Mouse (Mus musculus) monocyte, adult 2 months (primary cell): ENCODE results near the gene Akr1c19.
"Not testable (repeated sequence)": the region's sequence is repeated elsewhere in the genome, so short reads cannot be mapped to it uniquely, and the experiment has no call there.

Source experiments
- DNase-seq, 2 experiments: peaks; one replicate each; pipeline ENCODE4 v3.0.0; 2022; ENCODE audit warnings: low spot score in 2 of 2, low read depth in 1 of 2

Akr1c19 gene

GRCm38 (mm10) chr13:4228441-4228840 is at the start of gene Akr1c19:
Akr1c19 (plus strand) TSS chr13:4228700.
- DNase-seq, result no peak

DNA sequence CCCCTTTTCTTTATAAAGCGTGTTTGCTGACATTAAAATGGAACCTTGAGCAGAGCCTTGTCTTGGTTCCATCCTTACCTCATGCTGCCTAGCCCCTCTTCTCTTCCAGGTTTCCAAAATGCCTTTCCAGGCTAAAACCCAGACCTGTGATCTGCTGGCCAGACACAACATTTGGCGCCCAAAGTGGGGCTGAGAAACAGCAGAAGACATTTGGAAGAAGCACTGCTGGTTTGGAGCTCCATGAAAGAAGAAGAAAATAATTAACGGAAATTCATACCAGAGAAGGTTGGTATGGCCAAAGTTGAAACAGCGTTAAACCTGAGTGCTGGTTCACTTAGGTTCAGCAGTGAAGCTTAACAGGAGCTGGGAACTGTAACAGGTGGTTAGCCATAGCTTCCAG is 47.2 kb upstream of the Akr1c19 start:
- not testable (repeated sequence) for DNase-seq

- no peak for DNase-seq
Observed at GRCm38 (mm10) chr13:4183116-4183515, 45.4 kb upstream of the Akr1c19 start.

GRCm38 (mm10) chr13:4186641-4187411 is 41.7 kb upstream of the Akr1c19 start:
- not testable (repeated sequence) for DNase-seq

- DNase-seq, result no peak
Observed at GRCm38 (mm10) chr13:4188174-4188573, 40.3 kb upstream of the Akr1c19 start.

DNA sequence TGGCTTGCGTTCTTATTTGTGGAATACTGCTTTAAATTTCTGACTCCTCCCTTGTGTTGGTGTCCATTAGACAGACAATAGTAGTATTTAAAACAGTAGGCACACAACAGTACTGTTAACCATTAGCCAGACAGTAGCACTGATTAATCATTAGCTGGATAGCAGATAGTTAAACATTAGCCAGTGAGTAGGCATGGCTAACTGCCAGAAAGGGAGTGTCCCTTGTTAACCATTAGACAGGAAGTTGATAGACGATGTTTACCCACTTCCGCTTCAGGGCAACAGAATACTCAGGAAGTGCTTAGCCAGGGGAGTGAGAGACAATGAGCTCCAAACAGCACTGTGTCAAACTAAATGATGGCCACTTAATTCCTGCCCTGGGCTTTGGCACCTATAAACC is 37.6 kb upstream of the Akr1c19 start, which contains the start of gene Akr1c13:
Gene Akr1c13, plus strand, starts transcription at position 247 of the 400 bp plus-strand sequence.
- peak; percentile 26 for DNase-seq

DNA sequence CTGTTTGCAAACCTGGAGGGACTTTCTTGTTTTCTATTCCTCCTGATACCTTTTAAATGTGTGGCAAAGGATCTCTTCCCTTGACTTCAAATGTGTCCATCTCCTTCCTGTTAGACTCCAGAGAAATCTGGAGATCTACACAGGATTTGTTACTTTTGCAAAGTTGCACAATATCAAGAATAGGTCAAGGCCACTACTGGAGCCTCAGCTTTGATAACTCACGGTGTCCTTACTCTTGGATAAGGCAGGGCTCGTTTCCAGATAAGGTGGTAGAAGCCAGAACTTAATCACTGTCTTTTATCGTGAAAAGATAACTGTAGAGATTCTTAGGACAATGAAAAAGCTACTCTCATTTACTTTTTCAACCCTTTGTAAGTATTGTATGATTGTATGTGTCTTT is 36.0 kb upstream of the Akr1c19 start:
- DNase-seq, result no peak

DNA sequence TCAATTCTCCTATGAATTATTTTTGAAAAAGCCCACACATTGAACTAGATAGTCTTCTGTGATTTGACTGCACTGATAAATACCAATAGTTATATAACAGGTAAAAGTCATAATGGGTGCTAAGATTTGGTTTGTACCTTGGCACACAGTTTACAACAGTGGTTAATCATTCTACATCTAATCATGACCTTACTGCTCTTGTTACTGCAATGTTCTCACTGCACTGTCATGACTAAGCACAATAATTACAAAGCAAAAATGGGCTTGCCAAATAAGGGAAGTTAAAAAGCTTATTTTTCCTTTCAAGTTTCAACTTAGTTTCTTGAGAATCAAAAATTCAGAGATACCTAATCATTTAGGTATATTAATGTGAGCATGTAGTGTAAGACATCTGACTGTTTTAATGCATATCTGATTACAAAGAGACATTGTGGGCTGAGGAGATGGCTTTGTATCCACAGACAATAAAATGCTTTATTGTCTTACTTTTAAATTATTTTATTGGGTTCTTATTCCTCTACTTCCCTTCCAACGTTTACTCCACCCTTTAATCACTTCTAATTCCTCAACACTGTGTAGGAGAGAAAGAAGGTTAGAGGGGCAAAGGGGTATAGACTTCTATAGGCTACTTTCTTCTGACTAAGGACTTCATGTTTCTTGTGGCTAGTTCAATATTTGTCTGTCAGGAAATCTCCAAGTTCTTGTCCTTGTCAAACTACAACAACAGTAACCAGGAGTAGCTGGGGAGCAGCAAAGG is 22.2 kb upstream of the Akr1c19 start:
- DNase-seq, result no peak

DNA sequence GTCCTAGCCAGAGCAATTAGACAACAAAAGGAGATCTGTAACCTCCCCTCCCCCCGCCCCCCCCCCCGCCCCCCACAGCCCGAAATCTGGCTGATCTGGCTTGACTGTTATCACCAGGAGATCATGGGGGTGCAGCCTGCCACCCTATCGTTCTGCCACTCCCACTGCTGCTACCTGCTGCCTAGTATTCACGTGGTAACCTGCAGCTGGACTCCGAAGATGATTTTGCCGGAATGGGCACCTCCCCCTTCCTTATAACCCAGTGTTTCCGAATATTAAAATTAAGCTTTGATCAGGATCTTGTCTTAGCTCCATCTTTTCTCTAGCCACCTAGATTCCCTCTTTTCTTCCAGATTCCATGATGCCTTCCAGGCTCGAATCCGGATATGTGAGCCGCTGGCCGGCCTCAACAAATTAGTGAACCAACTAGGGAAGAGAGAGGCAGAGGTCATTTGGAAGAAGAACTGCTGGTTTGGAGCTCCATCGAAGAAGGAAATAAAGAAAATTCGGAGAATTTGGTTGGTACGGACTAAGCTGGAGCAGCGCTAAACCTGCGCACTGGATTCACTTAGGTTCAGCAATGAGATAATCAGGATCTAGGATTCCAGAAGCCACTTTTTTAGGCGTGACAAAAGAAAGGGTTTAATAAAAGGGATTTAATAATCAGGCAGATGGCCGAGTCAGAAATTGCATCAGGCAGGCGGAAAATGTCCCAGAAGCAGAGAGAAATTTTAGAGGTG is 16.8 kb upstream of the Akr1c19 start:
- no peak for DNase-seq

- no peak for DNase-seq
Observed at GRCm38 (mm10) chr13:4212309-4212708, 16.2 kb upstream of the Akr1c19 start.

- not testable (repeated sequence) for DNase-seq
Observed at GRCm38 (mm10) chr13:4215496-4215895, 13.0 kb upstream of the Akr1c19 start.

DNA sequence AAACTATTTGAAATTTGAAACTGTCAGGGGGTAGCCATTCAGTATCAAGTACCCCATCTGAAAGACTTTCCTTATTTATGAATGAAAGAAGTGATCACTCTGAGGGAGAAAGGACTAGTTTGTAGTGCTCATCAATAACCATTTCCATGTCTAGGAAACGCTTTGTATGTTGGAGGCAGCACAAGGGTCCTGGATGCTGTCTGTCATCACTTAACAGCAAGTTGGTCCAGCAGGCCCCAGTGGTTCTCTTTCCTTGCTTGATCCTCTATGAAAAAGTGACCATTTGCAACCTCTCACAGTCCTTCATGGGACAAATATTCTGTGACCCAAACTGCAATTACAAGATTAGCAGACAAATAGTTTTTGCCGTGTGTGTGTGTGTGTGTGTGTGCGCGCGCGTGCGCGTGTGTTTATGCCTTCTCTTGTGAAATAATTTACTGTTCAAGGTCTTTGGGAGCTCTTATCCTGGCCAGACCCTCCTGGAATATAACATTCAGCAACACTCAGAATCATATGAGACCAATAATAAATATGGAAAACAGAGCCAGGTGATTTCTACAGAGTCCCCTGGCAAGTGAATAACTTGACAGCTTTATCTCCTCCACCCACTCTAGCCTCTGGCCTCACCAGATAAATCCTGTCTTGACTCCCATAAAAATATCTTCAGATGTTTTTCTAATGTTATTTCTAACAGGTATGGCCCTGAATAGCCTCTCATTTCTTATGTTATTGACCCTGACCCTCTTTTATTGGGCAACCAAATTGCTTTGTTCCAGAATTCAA is 2.5 kb downstream of the Akr1c19 start:
- no peak for DNase-seq

DNA sequence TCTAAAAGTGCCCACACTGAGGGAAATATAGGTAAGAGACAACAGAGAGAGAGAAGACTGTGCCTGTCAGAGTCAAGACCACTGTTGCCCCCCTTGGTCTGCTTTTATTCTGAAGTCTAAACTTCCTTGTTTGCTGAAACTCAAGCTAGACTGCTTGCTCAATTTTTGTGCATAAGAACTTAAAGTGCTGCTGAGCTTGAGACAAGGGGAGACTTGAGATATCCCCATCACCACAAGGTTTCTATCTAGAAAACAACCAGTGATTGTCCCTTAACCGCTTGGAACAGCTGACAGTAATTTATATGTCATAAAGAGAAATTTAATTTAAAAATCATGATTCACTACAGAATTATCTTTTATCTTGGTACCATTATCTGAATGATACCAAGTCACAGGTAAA is 4.6 kb downstream of the Akr1c19 start:
- no peak for DNase-seq

DNA sequence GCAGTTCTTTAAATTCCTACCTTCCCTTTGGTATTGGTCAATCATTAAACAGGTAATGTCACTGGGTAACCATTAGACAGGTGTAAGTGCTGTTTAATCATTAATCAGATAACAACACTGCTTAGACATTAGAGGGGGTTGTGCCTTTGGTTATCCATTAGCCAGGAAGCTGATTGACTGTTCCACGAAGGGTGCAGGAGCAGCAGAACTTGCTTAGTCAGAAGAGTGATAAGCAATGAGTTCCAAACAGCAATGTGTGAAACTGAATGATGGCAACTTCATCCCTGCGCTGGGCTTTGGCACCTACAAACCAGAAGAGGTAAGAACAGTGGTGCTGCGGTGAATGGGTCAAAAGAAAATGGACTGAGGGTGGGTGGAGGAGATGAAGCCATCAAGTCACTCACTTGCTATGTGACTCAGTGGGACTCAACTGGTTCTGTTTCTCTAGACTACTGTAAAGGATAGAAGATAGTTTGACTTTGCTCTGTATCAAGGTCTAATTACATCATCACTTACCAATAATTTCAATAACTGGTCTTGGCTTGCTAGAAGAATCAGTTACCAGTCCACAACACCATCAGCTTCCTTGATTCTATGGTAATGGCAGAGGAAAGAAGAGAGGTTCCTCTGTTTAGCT is 5.2 kb downstream of the Akr1c19 start:
- DNase-seq, result no peak

- DNase-seq, result no peak
Observed at GRCm38 (mm10) chr13:4244861-4245559, 16.5 kb downstream of the Akr1c19 start.

DNA sequence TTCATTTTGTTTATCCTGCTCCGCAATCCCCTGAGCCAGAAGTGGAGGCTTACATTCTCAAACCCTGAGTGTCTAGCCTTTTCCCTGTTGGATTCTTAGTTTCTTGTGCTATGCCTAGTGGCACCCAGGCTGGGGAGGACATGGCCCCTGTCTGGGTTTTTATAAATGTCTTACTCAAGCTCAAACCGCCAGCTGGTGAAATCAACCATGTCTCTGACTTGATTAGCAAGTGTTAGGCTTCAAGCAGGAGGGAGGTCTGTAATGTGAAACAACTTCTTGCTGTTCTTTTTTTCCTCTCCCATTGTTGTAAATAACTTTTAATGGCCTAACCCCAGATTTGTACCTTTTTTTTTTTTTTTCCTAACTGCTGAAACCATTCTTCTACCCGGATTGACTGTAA is 20.8 kb downstream of the Akr1c19 start:
- no peak for DNase-seq

GRCm38 (mm10) chr13:4256894-4257293 is 28.4 kb downstream of the Akr1c19 start:
- not testable (repeated sequence) for DNase-seq

DNA sequence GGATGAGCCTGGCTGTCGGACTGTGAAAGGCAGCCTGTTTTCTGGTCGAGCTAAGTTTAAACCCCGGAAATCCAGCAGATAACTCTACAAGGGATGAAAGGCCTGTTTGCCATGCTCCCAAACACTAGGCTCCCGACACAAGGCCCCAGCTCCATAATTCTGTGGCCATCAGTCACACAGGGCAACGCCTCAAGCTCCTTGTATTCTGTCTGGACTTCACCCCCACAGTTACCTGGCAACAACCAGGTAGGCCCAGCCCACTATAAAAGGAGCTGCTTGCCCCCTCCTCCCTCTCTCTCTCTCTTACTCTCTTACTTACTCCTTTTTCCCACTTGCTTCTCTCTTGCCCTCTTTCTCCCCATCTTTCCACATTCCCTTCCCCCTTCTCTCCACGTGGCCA is 28.8 kb downstream of the Akr1c19 start:
- DNase-seq, result no peak

GRCm38 (mm10) chr13:4264612-4265011 is 36.1 kb downstream of the Akr1c19 start:
- no peak for DNase-seq

DNA sequence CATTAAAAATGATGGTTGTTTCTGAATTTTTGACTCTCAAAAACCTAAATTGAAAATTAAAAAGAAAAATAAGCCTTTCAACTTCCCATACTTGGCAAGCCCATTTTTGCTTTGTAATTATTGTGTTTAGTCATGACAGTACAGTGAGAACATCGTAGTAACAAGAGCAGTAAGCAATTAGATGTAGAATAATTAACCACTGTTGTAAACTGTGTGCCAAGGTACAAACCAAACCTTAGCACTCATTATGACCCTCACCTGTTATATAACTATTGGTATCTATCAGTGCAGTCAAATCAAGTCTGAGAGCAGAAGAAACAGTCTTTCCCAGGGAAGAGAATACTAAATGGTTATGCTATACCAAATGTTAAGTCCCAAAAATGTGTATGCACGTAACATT is 36.5 kb downstream of the Akr1c19 start:
- no peak for DNase-seq
